Mouse (Mus musculus) embryonic stem cell, embryonic (primary cell): ENCODE measurements at regions not wholly inside any gene's neighbourhood (a gene's known extent, or its start where the extent isn't known, plus 50 kb on each side); places are given as distances from the start of the nearest gene placed in this dataset.
"Not testable (repeated sequence)": the region's sequence is repeated elsewhere in the genome, so short reads cannot be mapped to it uniquely, and the experiment has no call there.

Source experiments
- CTCF ChIA-PET, 4 experiments: fragments of 300-600 bp in 2 of 4; fragments of 350-600 bp in 2 of 4; sonication (Branson Sonifier 250); formaldehyde crosslinking; loops; one replicate each; lab custom pipeline; 2022; ENCODE audit warnings: inconsistent platforms in 2 of 4; lab: Charles Lee
- POLR2A ChIA-PET, 4 experiments: fragments of 300-600 bp in 2 of 4; fragments of 350-600 bp in 2 of 4; sonication (Branson Sonifier 250); formaldehyde crosslinking; loops; one replicate each; lab custom pipeline; 2022; ENCODE audit warnings: antibody characterized with exemption in 4 of 4, inconsistent platforms in 1 of 4; lab: Charles Lee

DNA sequence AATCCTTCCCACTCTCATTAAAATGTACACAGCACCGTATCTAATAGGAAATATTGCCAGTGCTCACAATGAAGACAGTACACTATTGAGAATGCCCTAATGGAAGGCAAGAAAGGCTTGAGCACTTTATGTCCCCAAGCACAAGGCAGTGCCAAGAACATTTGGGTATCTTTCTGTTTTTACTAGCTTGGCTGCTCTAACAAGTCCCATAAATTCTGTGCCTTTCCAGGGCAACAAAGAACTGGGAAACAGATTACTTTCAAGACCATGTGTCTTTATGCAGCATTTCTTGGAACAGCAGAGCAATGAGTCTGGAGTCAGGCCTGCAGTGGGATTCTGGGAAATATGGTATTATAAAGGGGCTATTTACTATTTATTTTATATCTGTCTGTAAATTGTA, 192.3 kb downstream of the 1700008P02Rik start:
- ChIA-PET POLR2A (no interaction called here), CTCF (no interaction called here)

DNA sequence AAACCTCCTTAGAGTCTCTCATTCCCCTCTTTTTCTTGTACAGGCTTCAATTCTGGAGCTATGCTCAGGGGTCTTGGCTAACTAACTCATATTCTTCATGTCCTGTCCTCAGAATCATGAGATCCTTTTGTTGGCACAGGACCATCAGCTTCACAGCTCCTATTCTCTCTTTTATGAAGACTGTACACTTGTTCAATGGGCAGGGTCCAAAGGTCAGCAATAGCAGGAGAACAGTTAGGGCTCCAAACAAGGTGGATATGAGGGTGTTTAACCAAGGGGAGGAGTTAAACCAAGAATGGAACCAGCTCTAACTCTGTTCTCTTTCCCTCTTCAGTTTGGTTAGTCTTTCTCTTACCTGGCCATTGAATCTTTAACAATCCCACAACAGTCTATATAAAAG, 219.4 kb downstream of the 1700008P02Rik start:
- CTCF ChIA-PET, result no interaction called here
- POLR2A ChIA-PET, result interaction anchor here in 1 of 4 experiments (0.5 kb wide), 1 partner anchor 50 kb away, joined by 3 read pairs; no protein-coding TSS in a partner anchor

DNA sequence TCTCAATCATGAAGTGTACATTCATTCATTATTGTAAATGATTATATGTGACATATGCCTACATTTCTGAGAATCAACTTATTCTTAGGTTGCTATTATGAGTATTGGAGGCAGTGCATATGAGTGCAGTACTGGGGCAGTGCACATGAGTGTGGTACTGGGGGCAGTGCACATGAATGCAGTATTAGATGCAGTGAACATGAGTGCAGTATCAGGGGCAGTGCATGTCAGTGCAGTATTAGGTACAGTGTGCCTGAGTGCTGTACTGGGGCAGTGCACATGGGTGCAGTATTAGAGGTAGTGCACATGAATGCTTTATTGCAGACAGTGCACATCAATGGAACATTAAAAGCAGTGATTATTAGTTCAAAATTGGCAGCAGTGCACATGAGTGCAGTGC, 234.6 kb downstream of the 1700008P02Rik start:
- ChIA-PET CTCF (no interaction called here), POLR2A (no interaction called here)

DNA sequence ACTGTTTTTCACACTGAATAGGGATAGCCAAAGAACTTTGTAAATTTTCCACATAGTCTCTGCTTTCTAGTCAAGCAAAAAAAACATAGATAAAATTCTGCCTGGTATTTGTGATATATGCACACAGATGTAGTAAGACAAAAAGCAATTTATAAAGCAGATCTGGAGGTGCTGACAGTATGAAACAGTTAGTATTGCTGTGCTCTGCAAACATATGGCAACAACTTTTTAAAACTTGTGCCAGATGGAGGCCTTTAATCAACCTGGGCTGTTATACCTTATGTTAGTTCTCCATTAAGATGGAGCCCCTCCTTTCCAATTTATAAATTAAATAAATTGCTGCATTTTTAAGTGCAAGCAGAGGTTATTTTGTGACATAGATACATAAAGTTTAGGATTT, 237.3 kb downstream of the 1700008P02Rik start:
- ChIA-PET POLR2A (no interaction called here), CTCF (no interaction called here)

DNA sequence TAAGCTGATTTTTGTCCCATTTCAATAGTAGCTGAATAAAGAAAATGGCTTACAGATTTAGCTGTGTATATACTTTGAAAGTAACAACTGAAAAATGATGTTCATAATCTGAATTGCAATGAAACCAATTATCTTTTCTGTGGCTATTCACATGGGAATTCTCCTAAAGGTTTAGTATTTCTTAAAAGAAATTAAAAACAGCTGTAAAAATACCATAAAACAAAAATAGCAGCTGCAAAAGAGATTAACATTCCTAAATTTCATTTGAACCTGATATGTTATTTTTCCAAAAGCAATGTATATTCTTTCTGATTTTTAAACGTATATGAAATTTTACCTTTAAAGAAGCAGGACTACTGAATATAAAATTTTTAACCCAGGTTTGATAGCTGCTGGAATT, 237.9 kb downstream of the 1700008P02Rik start:
- ChIA-PET CTCF (no interaction called here), POLR2A (no interaction called here)

DNA sequence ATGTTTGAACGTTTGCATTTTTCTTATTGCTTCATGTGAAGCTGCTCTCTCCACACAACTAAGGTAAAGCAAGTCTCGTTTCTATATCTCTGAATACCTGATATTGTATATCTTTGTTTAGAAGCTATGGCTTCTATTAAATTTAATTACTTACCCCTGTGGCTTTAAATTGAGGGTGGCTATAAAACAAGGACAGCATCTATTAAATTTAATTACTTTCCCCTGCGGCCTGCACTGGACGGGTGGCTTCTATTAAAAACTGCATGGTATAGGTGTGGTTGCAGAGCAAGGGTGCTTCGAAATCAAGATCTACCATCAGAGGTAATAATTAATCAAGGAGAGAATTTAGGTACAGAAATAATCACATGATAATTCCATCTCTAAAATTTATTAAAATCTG, 238.5 kb downstream of the 1700008P02Rik start:
- POLR2A ChIA-PET, result no interaction called here
- CTCF ChIA-PET, result no interaction called here

DNA sequence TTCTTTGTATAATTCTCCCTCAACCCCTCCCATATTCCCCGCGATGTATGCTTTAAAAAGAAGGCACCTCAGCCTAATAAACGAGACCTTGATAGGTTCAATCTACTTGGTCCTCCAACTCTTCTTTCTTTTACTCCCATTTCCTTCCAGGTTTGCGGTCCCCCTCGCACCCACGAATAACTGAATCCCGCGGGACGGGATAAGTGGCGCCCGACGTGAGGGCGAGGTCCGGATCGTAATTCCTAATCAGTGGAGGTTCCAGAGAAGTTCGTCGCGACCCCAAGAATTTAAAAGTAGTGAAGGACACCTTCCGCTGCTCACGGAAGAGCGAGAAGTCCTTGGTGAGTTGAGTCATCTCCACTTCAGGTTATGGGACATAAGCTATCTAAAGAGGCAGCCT, 281.2 kb downstream of the 1700008P02Rik start:
- POLR2A ChIA-PET, CTCF ChIA-PET: not testable (repeated sequence)

DNA sequence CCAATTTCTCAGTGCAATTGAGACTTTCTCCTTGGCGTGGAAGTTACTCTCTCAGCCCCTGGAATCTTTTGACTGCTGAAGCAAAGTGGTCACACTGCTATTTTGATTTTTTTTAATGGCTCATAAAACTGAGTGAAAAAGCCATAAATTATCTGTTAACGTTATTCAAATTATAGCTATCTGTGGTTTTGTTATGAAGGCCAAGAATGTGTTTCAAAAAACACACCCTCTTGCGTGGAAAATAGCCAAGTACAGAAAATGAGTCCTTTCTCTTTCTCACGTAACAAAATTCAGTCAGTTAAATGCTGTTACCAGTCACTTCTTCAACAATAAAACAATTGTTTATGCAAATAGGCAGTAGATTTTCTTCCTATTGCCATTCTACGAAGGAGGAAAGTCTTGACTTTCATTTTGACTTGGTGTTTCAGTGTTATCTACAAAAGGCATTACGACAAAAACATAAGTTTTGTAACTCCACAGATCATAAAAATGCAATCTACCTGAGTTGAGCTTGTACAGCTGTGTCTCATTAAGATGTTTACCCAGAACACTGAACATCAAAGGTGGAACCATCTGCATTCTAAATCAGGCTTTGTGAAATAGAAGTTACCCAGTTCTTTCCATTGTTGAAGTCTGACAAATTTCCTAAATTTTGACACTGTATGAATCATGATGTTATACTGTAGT, 299.3 kb downstream of the 1700008P02Rik start:
- CTCF ChIA-PET, result no interaction called here
- POLR2A ChIA-PET, result no interaction called here

DNA sequence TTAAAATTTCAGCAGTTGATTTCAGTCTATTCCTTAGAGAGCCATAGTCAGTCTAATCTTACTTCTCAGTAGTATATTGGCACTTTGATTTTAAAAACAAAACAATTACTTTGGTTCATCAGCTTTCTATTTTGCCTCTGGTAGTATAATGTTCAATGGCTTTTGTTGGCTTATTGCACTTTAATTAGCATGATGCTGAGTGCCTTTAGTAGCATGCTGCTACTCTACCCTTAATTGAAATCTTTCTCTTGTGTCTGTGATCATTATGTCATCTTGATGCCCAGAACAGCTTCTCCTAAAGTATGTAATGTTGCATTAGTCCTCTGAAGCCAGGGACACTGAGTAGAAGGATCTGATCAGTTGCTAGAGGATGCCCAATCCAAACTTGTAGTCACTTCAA, 330.7 kb downstream of the 1700008P02Rik start:
- CTCF ChIA-PET, result no interaction called here
- POLR2A ChIA-PET, result no interaction called here

DNA sequence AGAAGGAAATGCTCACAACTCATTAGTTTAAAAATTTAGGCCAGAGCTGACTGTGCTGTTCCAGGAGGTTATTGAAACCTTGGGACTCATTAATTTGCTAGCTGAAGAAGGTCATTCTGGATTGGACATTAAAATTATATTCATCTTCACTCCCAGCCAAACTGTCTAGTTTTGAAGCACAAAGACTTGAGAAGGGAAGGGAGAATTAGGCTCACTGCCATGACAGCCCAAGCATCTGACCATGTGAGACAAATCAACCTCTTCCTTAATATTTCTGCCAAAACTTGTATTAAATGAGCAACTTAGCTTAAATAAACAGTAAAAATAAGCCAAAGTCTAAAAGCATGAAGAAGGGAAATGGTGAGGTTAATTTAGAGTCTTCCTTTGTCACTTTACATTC, 339.6 kb downstream of the 1700008P02Rik start:
- ChIA-PET POLR2A (no interaction called here), CTCF (no interaction called here)
